Mouse (Mus musculus): ENCODE measurements at regions not wholly inside any gene's neighbourhood (a gene's known extent, or its start where the extent isn't known, plus 50 kb on each side); places are given as distances from the start of the nearest gene placed in this dataset.

- no peak for DNase-seq (ENCODE audit: low spot score in 2 of 2)
Observed at GRCm38 (mm10) chr14:67181586-67181985, 1172.6 kb upstream of the Gulo start.

GRCm38 (mm10) chr14:67179549-67179948 is 1170.5 kb upstream of the Gulo start:
- DNase-seq (ENCODE audit: low spot score in 2 of 2), result no peak

- no peak for DNase-seq (ENCODE audit: low spot score in 2 of 2)
Observed at GRCm38 (mm10) chr14:67178329-67179039, 1169.5 kb upstream of the Gulo start.

GRCm38 (mm10) chr14:67176672-67177071 is 1167.7 kb upstream of the Gulo start:
- DNase-seq (ENCODE audit: low spot score in 2 of 2), result no peak

- DNase-seq (ENCODE audit: low spot score in 2 of 2), result no peak
Observed at GRCm38 (mm10) chr14:67176100-67176499, 1167.1 kb upstream of the Gulo start.

- no peak for DNase-seq (ENCODE audit: low spot score in 2 of 2)
Observed at GRCm38 (mm10) chr14:67174929-67175328, 1165.9 kb upstream of the Gulo start.

GRCm38 (mm10) chr14:67170801-67171200 is 1161.8 kb upstream of the Gulo start:
- DNase-seq (ENCODE audit: low spot score in 2 of 2), result no peak

- no peak for DNase-seq (ENCODE audit: low spot score in 2 of 2)
Observed at GRCm38 (mm10) chr14:67170248-67170647, 1161.2 kb upstream of the Gulo start.

- no peak for DNase-seq (ENCODE audit: low spot score in 2 of 2)
Observed at GRCm38 (mm10) chr14:67169201-67169600, 1160.2 kb upstream of the Gulo start.

- no peak for DNase-seq (ENCODE audit: low spot score in 2 of 2)
Observed at GRCm38 (mm10) chr14:67159996-67160395, 1151.0 kb upstream of the Gulo start.

GRCm38 (mm10) chr14:67158867-67159266 is 1149.9 kb upstream of the Gulo start:
- no peak for DNase-seq (ENCODE audit: low spot score in 2 of 2)

GRCm38 (mm10) chr14:67156366-67156765 is 1147.4 kb upstream of the Gulo start:
- no peak for DNase-seq (ENCODE audit: low spot score in 2 of 2)

GRCm38 (mm10) chr14:67153621-67154020 is 1144.6 kb upstream of the Gulo start:
- no peak for DNase-seq (ENCODE audit: low spot score in 2 of 2)

GRCm38 (mm10) chr14:67149961-67150471 is 1141.0 kb upstream of the Gulo start:
- no peak for DNase-seq (ENCODE audit: low spot score in 2 of 2)

- DNase-seq (ENCODE audit: low spot score in 2 of 2), result no peak
Observed at GRCm38 (mm10) chr14:67149091-67149490, 1140.1 kb upstream of the Gulo start.

GRCm38 (mm10) chr14:67146602-67147001 is 1137.6 kb upstream of the Gulo start:
- DNase-seq (ENCODE audit: low spot score in 2 of 2), result no peak

- no peak for DNase-seq (ENCODE audit: low spot score in 2 of 2)
Observed at GRCm38 (mm10) chr14:67145046-67145445, 1136.0 kb upstream of the Gulo start.

GRCm38 (mm10) chr14:67144461-67144985 is 1135.5 kb upstream of the Gulo start:
- DNase-seq (ENCODE audit: low spot score in 2 of 2), result no peak

GRCm38 (mm10) chr14:67143826-67144225 is 1134.8 kb upstream of the Gulo start:
- no peak for DNase-seq (ENCODE audit: low spot score in 2 of 2)

GRCm38 (mm10) chr14:67142556-67143250 is 1133.7 kb upstream of the Gulo start:
- DNase-seq (ENCODE audit: low spot score in 2 of 2), result no peak

GRCm38 (mm10) chr14:67141581-67142441 is 1132.8 kb upstream of the Gulo start:
- DNase-seq (ENCODE audit: low spot score in 2 of 2), result no peak

- DNase-seq (ENCODE audit: low spot score in 2 of 2), result no peak
Observed at GRCm38 (mm10) chr14:67141151-67141550, 1132.1 kb upstream of the Gulo start.

All from gastrocnemius, adult 8-10 months (tissue).